Mouse (Mus musculus): ENCODE data around the gene Man2b2. TPM values are rescaled to one million over a fixed set of nuclear protein-coding genes. Genes with fewer than 3 reads are reported as not detected.

Man2b2 gene
- polyA plus RNA-seq, 1 experiment from 2014 or later, result 11.3 TPM

GRCm38 (mm10) chr5:36772586-36772985, 57.9 kb downstream of the Man2b2 start:
- 76% methylated on average over 5 of the region's 5 CpGs for WGBS
- ATAC-seq (ENCODE audit: insufficient read depth) (no peak), DNase-seq (no peak)
- Histone ChIP-seq H3K27me3 (ENCODE audit: insufficient read depth, low read length) (no peaks in the 10 kb centered on the region), H3K27ac (ENCODE audit: low read depth) (no peak overlapping the region), H3K4me2 (no peak overlapping the region), H3K36me3 (ENCODE audit: insufficient read depth) (no peaks in the 10 kb centered on the region), H3K9ac (no peak overlapping the region), H3K4me1 (ENCODE audit: insufficient read depth) (no peaks in the 10 kb centered on the region), H3K4me3 (ENCODE audit: low read depth, low read length) (no peak overlapping the region), H3K9me3 (ENCODE audit: low read depth, low read length) (no peaks in the 10 kb centered on the region)
- no peak for TF ChIP-seq CTCF (IDR thresholded peaks at IDR 0.05; ENCODE audit: low read depth)

- no peaks in the 10 kb centered on the region for H3K4me1 ChIP-seq (ENCODE audit: insufficient read depth)
- ATAC-seq (ENCODE audit: insufficient read depth), result no peak
Observed at GRCm38 (mm10) chr5:36769603-36770002, 60.9 kb downstream of the Man2b2 start.

DNA sequence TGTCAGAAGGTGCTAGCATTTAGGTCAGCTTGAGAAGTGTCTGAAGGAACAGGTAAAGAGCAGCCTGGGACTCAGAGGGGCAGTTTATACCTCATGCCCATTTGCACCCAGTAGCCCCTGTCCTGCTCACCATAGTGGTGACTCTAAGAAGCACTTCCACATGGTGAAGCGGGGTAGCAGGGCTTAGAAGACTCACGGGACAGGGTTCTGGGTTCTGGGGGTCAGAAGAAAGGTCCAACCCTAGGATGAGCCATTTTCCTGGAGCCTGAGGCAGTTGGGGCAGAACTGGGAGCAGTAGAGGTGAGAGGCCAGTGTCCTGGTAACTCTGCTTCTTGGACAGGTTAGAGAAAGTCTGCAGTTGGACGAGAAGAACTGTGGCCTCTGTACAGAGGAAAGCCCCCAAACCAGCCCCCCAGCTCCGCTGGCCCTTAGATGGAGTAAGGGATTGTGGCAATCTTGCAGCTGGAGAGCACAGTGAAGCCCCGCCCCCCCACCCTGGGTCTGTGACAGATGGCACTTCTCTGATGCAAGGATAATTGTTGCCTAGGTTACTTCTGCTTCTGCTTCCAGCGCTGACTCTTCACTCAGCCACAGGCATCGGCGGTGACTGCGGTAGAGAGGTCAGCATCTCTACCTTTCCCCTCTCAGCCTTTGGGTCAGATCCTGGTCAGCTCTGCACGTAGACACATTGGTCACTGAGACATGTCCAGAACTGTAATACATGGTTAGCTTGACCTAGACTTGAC, 63.3 kb downstream of the Man2b2 start:
- Histone ChIP-seq H3K9me3 (ENCODE audit: low read depth, low read length) (no peaks in the 10 kb centered on the region), H3K27me3 (ENCODE audit: insufficient read depth, low read length) (no peaks in the 10 kb centered on the region), H3K4me3 (ENCODE audit: low read depth, low read length) (no peak overlapping the region), H3K4me2 (no peak overlapping the region), H3K36me3 (ENCODE audit: insufficient read depth) (no peaks in the 10 kb centered on the region), H3K9ac (no peak overlapping the region), H3K27ac (ENCODE audit: low read depth) (no peak overlapping the region), H3K4me1 (ENCODE audit: insufficient read depth) (peaks cover 2% of the 10 kb centered on the region; the same call in 1 of the 2 replicates)
- no peak for TF ChIP-seq CTCF (IDR thresholded peaks at IDR 0.05; ENCODE audit: low read depth)
- ATAC-seq (ENCODE audit: insufficient read depth), result no peak
- 23% methylated on average over 10 of the region's 10 CpGs for WGBS
- DNase-seq, result no peak

More at GRCm38 (mm10) chr5:36769603-36770002, 60.9 kb downstream of the Man2b2 start:
- Histone ChIP-seq H3K9ac (no peak overlapping the region), H3K27me3 (ENCODE audit: insufficient read depth, low read length) (no peaks in the 10 kb centered on the region), H3K36me3 (ENCODE audit: insufficient read depth) (no peaks in the 10 kb centered on the region), H3K27ac (ENCODE audit: low read depth) (no peak overlapping the region), H3K9me3 (ENCODE audit: low read depth, low read length) (no peaks in the 10 kb centered on the region), H3K4me3 (ENCODE audit: low read depth, low read length) (no peak overlapping the region), H3K4me2 (no peak overlapping the region)
- WGBS, result 55% methylated on average over 3 of the region's 3 CpGs
- no peak for TF ChIP-seq CTCF (IDR thresholded peaks at IDR 0.05; ENCODE audit: low read depth)
- DNase-seq, result no peak

DNA sequence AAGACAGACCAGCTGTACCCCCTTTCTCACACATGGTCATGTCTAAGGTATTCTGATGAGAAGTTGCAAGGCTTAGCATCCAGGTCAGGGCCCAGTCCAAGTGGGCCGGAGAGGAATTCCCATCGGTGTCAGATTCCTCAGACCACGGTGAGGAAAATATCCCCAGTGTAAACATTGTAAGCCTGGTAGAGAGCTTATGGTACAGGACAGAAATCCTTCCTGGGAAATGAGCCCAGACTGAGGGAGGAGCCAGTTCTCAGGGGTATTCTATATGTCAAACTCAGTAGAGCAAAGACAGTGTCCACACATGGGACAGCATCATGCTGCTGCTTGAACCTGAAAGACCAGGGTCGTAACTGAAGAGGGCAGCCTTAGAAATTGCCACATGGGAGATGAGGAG, 70.6 kb downstream of the Man2b2 start:
- Histone ChIP-seq H3K9ac (no peak overlapping the region), H3K4me3 (ENCODE audit: low read depth, low read length) (no peak overlapping the region), H3K4me2 (no peak overlapping the region), H3K9me3 (ENCODE audit: low read depth, low read length) (no peaks in the 10 kb centered on the region), H3K36me3 (ENCODE audit: insufficient read depth) (no peaks in the 10 kb centered on the region), H3K4me1 (ENCODE audit: insufficient read depth) (peaks cover 2% of the 10 kb centered on the region; the same call in 1 of the 2 replicates), H3K27ac (ENCODE audit: low read depth) (no peak overlapping the region), H3K27me3 (ENCODE audit: insufficient read depth, low read length) (no peaks in the 10 kb centered on the region)
- no peak for TF ChIP-seq CTCF (IDR thresholded peaks at IDR 0.05; ENCODE audit: low read depth)
- DNase-seq, result no peak
- WGBS, result 22% methylated on average over 4 of the region's 4 CpGs
- no peak for ATAC-seq (ENCODE audit: insufficient read depth)

GRCm38 (mm10) chr5:36757033-36757432, 73.4 kb downstream of the Man2b2 start:
- Histone ChIP-seq H3K27ac (ENCODE audit: low read depth) (no peak overlapping the region), H3K9me3 (ENCODE audit: low read depth, low read length) (no peaks in the 10 kb centered on the region), H3K36me3 (ENCODE audit: insufficient read depth) (no peaks in the 10 kb centered on the region), H3K27me3 (ENCODE audit: insufficient read depth, low read length) (no peaks in the 10 kb centered on the region), H3K4me3 (ENCODE audit: low read depth, low read length) (no peak overlapping the region), H3K4me1 (ENCODE audit: insufficient read depth) (no peaks in the 10 kb centered on the region), H3K9ac (no peak overlapping the region), H3K4me2 (no peak overlapping the region)
- 72% methylated on average over 5 of the region's 5 CpGs for WGBS
- ATAC-seq (ENCODE audit: insufficient read depth) (no peak), DNase-seq (peak; percentile 24)
- TF ChIP-seq CTCF (IDR thresholded peaks at IDR 0.05; ENCODE audit: low read depth), result peak; percentile 57

Other genes starting within 250 kb of the Man2b2 start
- gene Tbc1d14, start 237.4 kb downstream of the Man2b2 start, polyA plus RNA-seq (2014; fragmentation: Nextera tagmentation; extraction: Ambion mirVana), result 31.1 and 31.3 TPM in 2 replicates
- 23.7 and 25.5 TPM in 2 replicates for gene D5Ertd579e, start 134.6 kb downstream of the Man2b2 start, polyA plus RNA-seq (2014; fragmentation: Nextera tagmentation; extraction: Ambion mirVana)
- gene Bloc1s4, start 82.0 kb downstream of the Man2b2 start, polyA plus RNA-seq (2014; fragmentation: Nextera tagmentation; extraction: Ambion mirVana), result 23.2 and 23.9 TPM in 2 replicates
- gene Mrfap1, start 33.9 kb downstream of the Man2b2 start, polyA plus RNA-seq (2014; fragmentation: Nextera tagmentation; extraction: Ambion mirVana), result 568 and 573 TPM in 2 replicates
- gene Ppp2r2c, start 37.9 kb upstream of the Man2b2 start, polyA plus RNA-seq (2014; fragmentation: Nextera tagmentation; extraction: Ambion mirVana), result 0.07 and 0.22 TPM in 2 replicates
- 9.9 and 10.3 TPM in 2 replicates for gene Wfs1, start 158.6 kb upstream of the Man2b2 start, polyA plus RNA-seq (2014; fragmentation: Nextera tagmentation; extraction: Ambion mirVana)